Mouse (Mus musculus): ENCODE data around the gene Pinlyp. TPM values are rescaled to one million over a fixed set of nuclear protein-coding genes. Genes with fewer than 3 reads are reported as not detected.

Pinlyp gene
- total RNA-seq, 2 experiments from 2014 or later = not detected

Other genes starting within 250 kb of the Pinlyp start
- 10 to 100 TPM; 24.1 to 27.5 TPM for gene Zfp61, start 244.9 kb downstream of the Pinlyp start, total RNA-seq (2021)
- gene Zfp94, start 229.5 kb downstream of the Pinlyp start, total RNA-seq (2021) = 10 to 100 TPM; 12.5 to 15.0 TPM
- not detected for gene Tescl, start 212.2 kb downstream of the Pinlyp start, total RNA-seq (2021)
- not detected for gene Lypd5, start 196.9 kb downstream of the Pinlyp start, total RNA-seq (2021)
- under 1 TPM; 0.27 to 0.47 TPM for gene Kcnn4, start 175.9 kb downstream of the Pinlyp start, total RNA-seq (2021)
- 10 to 100 TPM; 32.9 to 37.9 TPM for gene Smg9, start 146.5 kb downstream of the Pinlyp start, total RNA-seq (2021)
- gene Irgc1, start 93.8 kb downstream of the Pinlyp start, total RNA-seq (2021) = not detected
- gene Plaur, start 83.6 kb downstream of the Pinlyp start, total RNA-seq (2021) = 1 to 10 TPM in 1 of 2 experiments, under 1 TPM in 1; 0.40 to 1.0 TPM
- gene Cadm4, start 64.1 kb downstream of the Pinlyp start, total RNA-seq (2021) = 100 to 1,000 TPM; 156 to 179 TPM
- 10 to 100 TPM; 39.8 to 45.0 TPM for gene Zfp428, start 39.1 kb downstream of the Pinlyp start, total RNA-seq (2021)
- not detected for gene AC161166.1, start 33.7 kb downstream of the Pinlyp start, total RNA-seq (2021)
- gene Irgq, start 15.4 kb downstream of the Pinlyp start, total RNA-seq (2021) = 10 to 100 TPM; 69.0 to 71.9 TPM
- 10 to 100 TPM; 34.8 to 43.0 TPM for gene Xrcc1, start 171 bp upstream of the Pinlyp start, total RNA-seq (2021)
- gene Ethe1, start 41.4 kb upstream of the Pinlyp start, total RNA-seq (2021) = 10 to 100 TPM in 1 of 2 experiments, 1 to 10 TPM in 1; 9.0 to 11.5 TPM
- 1 to 10 TPM; 5.6 to 6.2 TPM for gene Zfp575, start 41.5 kb upstream of the Pinlyp start, total RNA-seq (2021)
- under 1 TPM; 0.19 to 0.20 TPM for gene Phldb3, start 64.6 kb upstream of the Pinlyp start, total RNA-seq (2021)
- 1 to 10 TPM; 1.4 to 1.6 TPM for gene Lypd3, start 90.4 kb upstream of the Pinlyp start, total RNA-seq (2021)
- gene Tex101, start 130.6 kb upstream of the Pinlyp start, total RNA-seq (2021) = not detected
- gene BC049730, start 163.1 kb upstream of the Pinlyp start, total RNA-seq (2021) = not detected
- gene Gm4763, start 180.8 kb upstream of the Pinlyp start, total RNA-seq (2021) = not detected
- gene Cd177, start 214.2 kb upstream of the Pinlyp start, total RNA-seq (2021) = not detected
- not detected for gene Ceacam10, start 231.1 kb upstream of the Pinlyp start, total RNA-seq (2021)